Mouse (Mus musculus) duodenum, adult 2 months (tissue): Measurements from ENCODE around the gene Ammecr1. TPM values are rescaled to one million over a fixed set of nuclear protein-coding genes. Genes with fewer than 3 reads are reported as not detected.

ENCODE experiments used
- polyA plus RNA-seq: library from polyadenylated mRNA; depleted of rRNA; stranded (reverse); fragments of >200 nt; gene quantifications from 2 replicates; pipeline ENCODE4 v1.2.3, GENCODE M21; 2012; ENCODE audit warnings: low replicate concordance; rRNA removed

Ammecr1 gene
- polyA plus RNA-seq, result 0.55 and 0.67 TPM in 2 replicates

DNA sequence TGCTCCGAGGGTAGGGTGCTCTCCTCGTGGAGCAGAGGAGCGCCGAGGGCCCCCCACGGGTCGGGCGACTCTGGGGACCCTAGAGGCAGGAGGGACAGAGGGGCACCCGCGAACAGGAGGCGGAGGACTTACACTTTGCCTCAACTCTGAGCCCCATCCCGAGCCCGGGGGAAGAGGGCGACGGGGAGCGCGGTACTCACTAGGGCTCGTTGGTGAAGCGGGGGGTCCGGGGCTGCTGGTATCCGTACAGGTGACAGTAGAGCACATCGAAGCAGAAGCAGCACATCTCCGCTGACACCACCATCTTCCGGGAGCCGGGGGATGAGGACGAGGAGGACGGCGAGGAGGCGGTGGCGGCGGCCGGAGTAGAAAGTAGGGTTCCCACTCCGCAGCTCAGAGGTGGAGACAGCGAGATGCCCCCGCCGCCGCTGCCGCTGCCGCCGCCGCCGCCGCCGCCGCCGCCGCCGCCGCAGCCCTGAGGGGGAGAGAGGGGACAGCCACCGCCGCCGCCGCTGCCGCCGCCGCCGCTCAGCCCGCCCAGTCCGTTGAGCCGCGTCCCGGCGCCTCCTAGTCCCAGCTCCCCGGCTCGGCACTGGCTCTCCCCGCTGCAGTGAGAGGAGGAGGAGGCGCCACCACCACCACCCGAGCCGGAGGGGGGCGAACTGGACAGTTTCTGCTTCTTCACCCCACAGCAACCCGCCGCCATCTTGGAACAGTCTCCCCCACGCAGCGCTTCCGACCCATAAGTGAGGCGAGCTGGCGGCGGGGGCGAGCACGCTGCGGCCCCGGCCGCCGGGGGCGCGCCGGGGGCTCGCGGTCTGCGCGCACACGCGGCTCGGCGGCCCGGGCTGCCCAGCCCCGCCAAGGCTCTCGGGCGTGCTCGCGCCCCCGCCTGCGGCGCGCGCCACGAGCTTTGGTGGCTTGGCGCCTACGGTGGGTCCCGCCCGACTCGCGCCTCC, at the start of gene Ammecr1:
TSS of gene Ammecr1 (minus strand) at position 721 of the 959 bp plus-strand sequence.

Other genes starting within 250 kb of the Ammecr1 start
- 0.05 TPM in 1 of 2 replicates, not detected in the other for gene Rtl9, start 132.9 kb upstream of the Ammecr1 start, polyA plus RNA-seq